Comparison of ENCODE assay signal across 21 mouse cellular contexts in the genomic region with DNA sequence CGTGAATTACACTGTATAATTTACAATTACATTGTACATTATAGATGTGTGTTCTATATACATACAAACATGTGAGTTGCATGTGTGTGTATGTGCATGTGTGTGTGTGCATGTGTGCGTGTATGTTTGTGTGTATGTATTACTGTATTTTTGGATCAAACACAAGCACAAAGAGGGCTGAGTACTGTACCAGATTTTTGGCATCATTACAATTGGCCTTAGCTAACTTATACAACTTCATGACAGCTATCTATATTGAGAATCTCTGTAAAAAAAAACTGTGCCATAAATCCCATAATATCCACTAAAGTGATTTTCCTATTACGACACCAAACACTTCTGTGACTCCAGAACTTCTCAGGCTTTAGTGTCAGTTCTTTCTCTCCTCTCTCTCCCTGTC.
DNase-seq lines count a peak whose midpoint lies in the region; ATAC-seq and TF ChIP-seq lines count a peak whose summit lies in the region.
"Had no signal": no experiment of that assay in that cellular context is flagged by ENCODE, and none has a peak within 500 bp of the region (broad histone marks: within the 10 kb centered on the region; RNA-seq: fewer than 3 reads in every experiment).

No protein-coding gene starts in this region.

- H3K36me3 ChIP-seq in lung, embryonic 15.5 days = no peaks in the 10 kb centered on the region
- no peaks in the 10 kb centered on the region for H3K36me3 ChIP-seq in lung, postnatal 0 days (ENCODE audit: insufficient read depth, low read length)
- H3K36me3 ChIP-seq: embryonic facial prominence, embryonic 13.5 days; embryonic facial prominence, embryonic 15.5 days; forebrain, embryonic 10.5 days; forebrain, embryonic 12.5 days had no signal

- TF ChIP-seq CTCF in lung, adult 2 months (IDR thresholded peaks at IDR 0.05; ENCODE audit: insufficient read depth, low read length) = no peak
- TF ChIP-seq CTCF in lung, postnatal 0 days (IDR thresholded peaks at IDR 0.05) = no peak

- DNase-seq in lung, adult 2 months = no peak
- DNase-seq in lung, postnatal 0 days (ENCODE audit: low spot score) = peak; percentile 41
- DNase-seq in lung, postnatal 10 days = no peak
- DNase-seq: adrenal gland, adult 2 months; adrenal gland, postnatal 10 days; adrenal gland, postnatal 25 days; cerebellum, adult 11 months; cerebellum, adult 18-20 months; cerebellum, adult 8-10 months; cerebellum, adult 9-11 months; cerebellum, postnatal 14 days; cerebellum, postnatal 36 days; embryo, embryonic 11 days had no signal

- TF ChIP-seq POLR2A in lung, adult 2 months (IDR thresholded peaks at IDR 0.05; ENCODE audit: borderline replicate concordance, extremely low read depth, low read depth, low read length) = no peak

- 42% methylated on average over 3 of the region's 3 CpGs for WGBS in lung, embryonic 15.5 days
- WGBS in lung, adult 2 months = 78% methylated on average over 3 of the region's 3 CpGs
- 68% methylated on average over 3 of the region's 3 CpGs for WGBS in lung, postnatal 0 days

- H3K9ac ChIP-seq in lung, embryonic 15.5 days = no peak overlapping the region
- H3K9ac ChIP-seq in lung, postnatal 0 days (replicated peaks; ENCODE audit: low read depth) = no peak overlapping the region
- H3K9ac ChIP-seq: embryonic facial prominence, embryonic 13.5 days; embryonic facial prominence, embryonic 15.5 days; forebrain, embryonic 12.5 days had no signal

- H3K9me3 ChIP-seq in lung, embryonic 15.5 days = no peaks in the 10 kb centered on the region
- H3K9me3 ChIP-seq in lung, postnatal 0 days (ENCODE audit: low read length) = no peaks in the 10 kb centered on the region
- H3K9me3 ChIP-seq: embryonic facial prominence, embryonic 13.5 days; embryonic facial prominence, embryonic 15.5 days; forebrain, embryonic 10.5 days; forebrain, embryonic 12.5 days had no signal

- no peak overlapping the region for H3K4me3 ChIP-seq in lung, embryonic 15.5 days
- no peak overlapping the region for H3K4me3 ChIP-seq in lung, adult 2 months (replicated peaks; ENCODE audit: extremely low read depth, low read depth, low read length)
- H3K4me3 ChIP-seq in lung, postnatal 0 days (ENCODE audit: low read depth, low read length) = no peak overlapping the region
- H3K4me3 ChIP-seq: embryonic facial prominence, embryonic 13.5 days; embryonic facial prominence, embryonic 15.5 days; erythroblast, embryonic 14.5 days; forebrain, embryonic 10.5 days; forebrain, embryonic 12.5 days had no signal

- 0 out of 2 replicates have a peak overlapping the region, but pooled peaks have one; percentile 24 for H3K27ac ChIP-seq in lung, embryonic 15.5 days
- no peak overlapping the region for H3K27ac ChIP-seq in lung, postnatal 0 days (ENCODE audit: low read length)
- H3K27ac ChIP-seq: embryonic facial prominence, embryonic 13.5 days; embryonic facial prominence, embryonic 15.5 days; forebrain, embryonic 10.5 days; forebrain, embryonic 12.5 days had no signal

- no peak for TF ChIP-seq EP300 in lung, postnatal 0 days (IDR thresholded peaks at IDR 0.05)

- ATAC-seq in lung, embryonic 15.5 days (ENCODE audit: borderline replicate concordance, extremely low read depth, low FRiP score, low TSS enrichment) = peak; percentile 83; the same call in 1 of the 2 replicates
- ATAC-seq in lung, postnatal 0 days = peak; percentile 17; the same call in 1 of the 2 replicates
- ATAC-seq: forebrain, embryonic 14.5 days; forebrain, embryonic 16.5 days had no signal

- H3K4me2 ChIP-seq in lung, embryonic 15.5 days = no peak overlapping the region
- H3K4me2 ChIP-seq in lung, postnatal 0 days (replicated peaks; ENCODE audit: low read depth, low read length) = no peak overlapping the region
- H3K4me2 ChIP-seq: embryonic facial prominence, embryonic 13.5 days; embryonic facial prominence, embryonic 15.5 days; forebrain, embryonic 12.5 days had no signal

- peaks cover 9% of the 10 kb centered on the region; the same call in 1 of the 2 replicates for H3K4me1 ChIP-seq in lung, embryonic 15.5 days
- H3K4me1 ChIP-seq in lung, adult 2 months (ENCODE audit: control insufficient read depth, insufficient read depth, low read length) = no peaks in the 10 kb centered on the region
- H3K4me1 ChIP-seq in lung, postnatal 0 days (ENCODE audit: insufficient read depth, low read depth, low read length) = no peaks in the 10 kb centered on the region
- H3K4me1 ChIP-seq: embryonic facial prominence, embryonic 15.5 days; forebrain, embryonic 10.5 days; forebrain, embryonic 12.5 days had no signal

- H3K27me3 ChIP-seq in lung, embryonic 15.5 days = no peaks in the 10 kb centered on the region
- H3K27me3 ChIP-seq in lung, postnatal 0 days (replicated peaks; ENCODE audit: insufficient read depth, low read length) = no peaks in the 10 kb centered on the region
- H3K27me3 ChIP-seq: embryonic facial prominence, embryonic 13.5 days; embryonic facial prominence, embryonic 15.5 days; forebrain, embryonic 12.5 days had no signal
